Mouse (Mus musculus) heart, postnatal 10 days (tissue): ENCODE data around the gene Gyg. TPM values are rescaled to one million over a fixed set of nuclear protein-coding genes. Genes with fewer than 3 reads are reported as not detected.

Experiments used
- total RNA-seq, 2 experiments: library from RNA; stranded (reverse); gene quantifications; 2 replicates each; pipeline ENCODE4 v1.2.3; 2021

Gene Gyg
- total RNA-seq, 2 experiments from 2014 or later: 135 to 143 TPM

Other genes with a start within 250 kb of the Gyg start
- gene Cp, start 198.3 kb downstream of the Gyg start, total RNA-seq: 10 to 100 TPM in 1 of 2 experiments, 1 to 10 TPM in 1; 9.9 to 15.5 TPM
- gene Hps3, start 120.0 kb downstream of the Gyg start, total RNA-seq: 1 to 10 TPM; 9.6 to 9.8 TPM
- 10 to 100 TPM; 13.9 to 16.5 TPM for gene Hltf, start 97.5 kb downstream of the Gyg start, total RNA-seq
- gene Cpa3, start 86.9 kb upstream of the Gyg start, total RNA-seq: 1 to 10 TPM; 4.0 to 5.2 TPM
- not detected for gene Cpb1, start 120.4 kb upstream of the Gyg start, total RNA-seq
- not detected for gene Agtr1b, start 211.9 kb upstream of the Gyg start, total RNA-seq